Mouse (Mus musculus) liver (tissue): ENCODE measurements around the gene Tead3.
A peak's percentile ranks its signal among the peaks of the same experiment; 100 is the strongest.

Source experiments
- DNase-seq: peaks from one replicate; pipeline ENCODE4 v3.0.0-alpha.2; 2020; ENCODE audit warnings: mixed read lengths

The Tead3 gene

DNA sequence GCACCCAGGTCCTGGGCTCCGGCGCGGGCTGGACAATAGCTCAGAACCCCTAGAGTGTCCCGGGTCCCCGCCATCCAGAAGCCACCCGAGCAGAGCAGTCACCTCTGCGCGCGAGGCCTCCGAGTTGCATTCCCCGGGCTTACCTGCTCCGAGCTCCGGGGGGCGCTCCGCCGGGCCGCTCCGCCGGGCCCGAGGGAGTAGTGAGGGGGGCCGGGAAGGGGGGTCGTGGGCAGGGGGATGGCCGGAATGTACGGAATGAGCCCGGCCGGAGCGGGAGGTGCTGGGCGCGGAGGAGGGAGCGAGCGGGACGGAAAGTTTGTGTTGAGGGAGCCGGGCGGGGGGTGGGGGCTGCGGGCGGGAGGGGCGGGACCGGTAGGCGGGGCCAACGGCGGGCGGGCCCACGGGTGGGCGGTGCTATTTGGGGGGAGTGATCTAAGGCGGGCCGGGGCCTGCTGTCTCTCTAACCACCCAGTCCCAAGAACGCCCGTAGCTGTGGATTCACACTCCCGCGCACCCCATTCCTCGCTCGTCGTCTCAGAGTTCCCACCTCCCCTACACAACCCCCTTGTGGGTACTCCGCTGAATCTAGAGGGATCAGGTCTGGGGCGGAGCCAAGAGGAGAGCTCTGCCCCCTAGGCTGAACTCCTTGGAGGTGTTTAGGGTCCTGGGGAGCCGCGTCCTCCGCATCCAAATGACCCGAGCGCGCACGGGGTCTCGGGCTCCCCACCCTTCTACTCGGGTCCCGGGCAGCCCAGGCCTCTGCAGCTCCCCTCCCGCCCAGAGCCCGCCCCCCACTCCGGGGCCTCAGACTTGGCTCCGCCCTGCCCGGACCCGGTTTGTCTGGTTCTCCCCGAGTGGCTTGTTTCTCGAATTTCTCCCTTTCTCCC, at the start of gene Tead3:
Gene Tead3 (minus strand): TSS at position 352 of the 887 bp plus-strand sequence.
- peak; percentile 86 for DNase-seq

DNA sequence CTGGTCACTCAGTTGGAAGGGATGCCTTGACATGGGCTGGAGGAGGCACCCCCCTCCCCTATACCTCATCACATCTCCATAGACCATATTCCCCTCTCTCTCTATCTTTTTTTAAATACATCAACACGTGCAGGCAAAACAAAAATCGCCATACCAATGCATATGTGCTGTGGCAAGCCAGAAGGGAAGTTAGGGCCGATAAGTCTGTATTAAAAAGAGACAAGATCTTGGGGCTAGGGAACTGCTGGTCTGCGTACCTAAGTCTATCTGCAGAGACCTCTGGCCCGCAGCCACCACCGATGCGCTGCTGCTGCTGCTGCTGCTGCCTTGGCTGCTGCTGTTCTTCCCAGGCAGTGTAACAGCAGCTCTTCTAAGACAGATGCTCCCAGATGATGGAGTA, 44.4 kb upstream of the Tead3 start:
- DNase-seq: no peak

DNA sequence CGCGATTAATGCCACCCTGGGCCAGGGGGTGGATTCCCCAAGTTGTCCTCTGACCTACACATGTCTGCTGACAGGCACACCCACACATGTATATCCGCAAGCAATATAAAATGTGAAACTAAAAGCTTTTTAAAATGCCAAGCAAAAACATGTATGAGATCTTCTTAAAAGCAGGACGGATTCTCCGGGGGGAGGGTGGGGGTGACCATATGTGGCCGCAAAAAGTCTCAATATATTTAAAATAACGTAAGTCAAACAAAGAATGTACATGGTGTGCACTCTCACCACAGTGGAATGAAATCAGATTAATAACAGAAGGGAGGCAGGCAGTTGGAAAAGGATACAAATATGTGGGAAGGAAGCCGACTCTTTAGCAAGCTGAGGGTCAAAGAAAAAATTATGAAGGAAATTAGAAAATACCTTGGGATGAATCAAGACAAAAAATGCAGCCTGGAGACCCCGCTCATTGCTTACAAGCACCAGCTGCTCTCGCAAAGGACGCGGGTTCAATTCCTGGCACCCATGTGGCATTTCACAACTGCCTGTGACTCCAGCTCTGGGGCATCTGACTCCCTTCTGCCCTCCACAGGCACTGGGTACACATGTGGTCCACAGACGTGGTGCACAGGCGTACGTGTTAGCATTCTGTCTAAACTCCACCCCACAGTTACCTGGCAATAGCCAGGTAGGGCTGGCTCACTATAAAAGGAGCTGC, 43.6 kb upstream of the Tead3 start:
- no peak for DNase-seq

DNA sequence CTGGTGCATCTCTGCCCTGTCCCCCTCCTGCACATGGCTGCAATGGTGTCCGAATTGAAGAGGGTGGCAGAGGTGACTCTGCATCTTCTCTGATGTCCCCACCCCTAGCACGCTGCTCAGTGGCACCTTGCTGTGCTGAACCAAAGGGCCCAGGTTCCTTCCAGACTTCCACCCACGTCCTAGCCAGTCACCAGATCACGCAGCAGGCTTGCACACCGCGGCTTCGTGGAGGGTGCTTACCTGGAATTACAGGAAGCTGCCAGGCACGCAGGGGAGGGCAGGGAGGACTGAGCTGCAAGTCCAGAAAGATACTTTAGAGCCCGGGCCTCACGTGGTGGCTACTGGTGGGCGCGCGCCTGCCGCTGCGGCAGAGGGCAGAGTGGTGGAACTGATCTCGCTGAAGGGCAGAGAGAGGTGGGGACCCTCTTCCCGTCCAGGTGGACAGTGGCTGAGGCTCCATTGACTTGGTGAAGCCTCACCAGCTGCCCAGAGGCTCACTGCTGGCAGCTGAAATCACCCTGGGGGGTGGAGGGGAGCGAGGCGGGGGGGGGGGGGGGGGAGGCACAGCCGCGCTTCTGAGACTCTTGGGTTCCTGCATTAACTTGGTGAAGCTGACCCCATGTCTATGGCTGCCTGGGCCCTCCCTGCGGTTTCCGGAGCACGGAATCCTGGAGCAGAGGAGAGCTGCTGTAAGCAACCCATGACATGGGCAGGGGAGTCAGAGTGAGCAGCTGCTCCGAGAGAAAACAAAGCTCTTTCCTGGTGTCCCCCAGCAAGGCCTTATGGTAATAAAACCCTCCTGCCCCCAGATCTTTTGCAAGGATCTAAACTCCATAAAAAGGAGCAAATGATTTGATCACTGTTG, 41.2 kb upstream of the Tead3 start:
- peak; percentile 26 for DNase-seq

DNA sequence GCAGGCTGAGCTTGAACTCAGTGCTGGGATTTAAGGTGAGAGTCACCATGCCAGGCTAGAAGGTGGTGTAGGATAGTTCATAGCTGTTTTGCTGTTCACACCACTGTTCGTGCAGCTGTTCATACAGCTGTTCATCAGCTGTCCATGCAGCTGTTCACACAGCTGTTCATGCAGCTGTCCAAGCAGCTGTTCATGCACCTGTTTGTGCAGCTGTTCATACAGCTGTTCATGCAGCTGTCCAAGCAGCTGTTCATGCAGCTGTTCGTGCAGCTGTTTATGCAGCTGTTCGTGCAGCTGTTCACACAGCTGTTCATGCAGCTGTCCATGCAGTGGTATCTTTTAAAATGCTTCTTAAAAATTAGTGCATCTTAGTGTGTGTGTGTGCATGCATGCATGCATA, 37.9 kb upstream of the Tead3 start:
- no peak for DNase-seq

DNA sequence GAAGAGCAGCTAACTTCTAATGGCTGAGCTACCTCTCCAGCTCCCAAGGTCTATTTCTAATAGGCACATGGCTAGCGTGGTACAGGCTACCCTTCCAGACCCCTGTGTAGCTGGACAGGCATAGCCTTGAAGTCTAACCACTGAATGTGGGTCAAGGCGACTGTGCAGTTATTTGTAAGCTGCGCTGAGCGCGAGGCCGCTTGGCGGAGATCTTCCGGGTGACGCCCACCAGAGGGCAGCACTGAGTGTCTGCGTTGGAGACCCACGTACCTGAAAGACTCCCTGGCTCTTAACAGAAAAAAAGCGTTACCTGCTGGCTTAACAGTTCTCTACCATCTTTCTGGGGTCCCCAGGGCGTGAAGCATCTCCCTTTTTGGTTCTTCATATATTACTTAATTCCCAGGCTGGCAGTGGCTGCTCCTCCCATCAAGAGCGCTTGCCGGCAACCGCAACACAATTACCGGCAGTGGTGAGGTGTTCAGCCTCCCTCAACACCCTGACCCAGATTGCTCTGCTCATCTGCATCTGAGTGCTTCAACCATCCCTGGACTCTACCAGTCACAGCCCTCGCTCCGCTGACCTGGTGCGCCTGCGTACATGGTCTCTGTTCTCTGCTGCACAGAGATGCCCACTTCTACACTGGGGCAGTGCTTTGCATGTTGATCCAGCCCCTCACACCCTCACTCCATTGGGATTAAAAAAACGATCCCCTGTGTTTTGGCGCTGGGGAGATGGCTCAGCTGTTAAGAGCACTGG, 35.7 kb upstream of the Tead3 start:
- DNase-seq: peak; percentile 78

DNA sequence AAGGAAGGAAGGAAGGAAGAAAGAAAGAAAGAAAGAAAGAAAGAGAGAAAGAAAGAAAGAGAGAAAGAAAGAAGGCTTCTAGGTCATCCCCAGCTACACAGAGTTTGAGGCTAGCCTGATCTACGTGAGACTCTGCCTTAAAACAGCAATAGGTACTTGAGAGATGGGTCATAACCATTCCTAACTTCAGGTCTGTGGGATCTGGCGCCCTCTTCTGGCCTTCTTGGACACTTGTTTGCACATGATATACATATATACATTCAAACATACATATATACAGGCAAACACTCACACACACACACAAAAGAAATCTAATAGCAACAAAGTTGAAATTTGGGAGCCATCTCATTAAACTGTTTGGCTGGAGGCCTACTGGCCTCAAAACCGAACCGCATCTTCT, 33.7 kb upstream of the Tead3 start:
- DNase-seq: peak; percentile 39

DNA sequence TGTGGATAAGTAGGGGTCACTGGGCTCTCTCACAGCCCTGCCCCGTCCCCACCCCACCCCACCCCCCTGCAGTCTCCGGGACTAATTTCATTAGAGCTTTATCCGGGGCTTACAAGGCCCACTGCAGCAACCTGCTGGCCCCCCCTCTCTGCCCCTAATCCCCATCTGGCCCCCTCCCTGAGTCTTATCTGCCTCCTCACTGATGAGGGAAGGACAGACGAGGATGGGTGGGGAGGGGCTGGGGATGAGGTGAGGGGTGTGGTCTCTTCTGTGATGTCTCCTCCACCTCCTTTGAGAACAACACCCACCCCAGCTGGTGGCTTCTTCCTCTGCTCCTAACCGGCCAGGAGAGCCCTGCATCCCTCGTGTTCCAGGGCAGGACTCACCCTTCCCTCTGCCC, 29.6 kb upstream of the Tead3 start:
- no peak for DNase-seq

DNA sequence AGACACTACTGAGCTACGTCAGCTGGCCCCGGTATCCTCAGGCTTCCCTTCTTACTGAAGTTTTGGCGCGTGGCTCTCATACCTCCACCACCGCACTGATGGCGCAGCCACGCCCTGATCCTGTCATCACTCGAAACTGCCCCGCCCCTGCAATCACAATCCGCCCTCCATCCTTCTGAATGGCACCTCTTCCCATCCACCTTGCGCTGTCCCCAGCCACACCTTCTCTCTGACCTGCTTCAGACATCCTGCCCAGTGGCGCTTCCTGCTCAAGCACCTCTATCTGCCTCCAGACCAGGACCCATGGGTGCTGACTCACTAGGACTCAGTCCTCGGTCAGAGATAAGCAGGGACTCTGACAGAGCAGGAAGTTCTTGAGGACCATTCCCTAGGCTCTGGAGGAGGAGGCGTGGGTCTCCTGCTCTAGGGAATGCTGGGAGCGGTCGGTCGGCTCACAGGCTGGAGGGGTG, 25.0 kb upstream of the Tead3 start:
- peak; percentile 20 for DNase-seq

DNA sequence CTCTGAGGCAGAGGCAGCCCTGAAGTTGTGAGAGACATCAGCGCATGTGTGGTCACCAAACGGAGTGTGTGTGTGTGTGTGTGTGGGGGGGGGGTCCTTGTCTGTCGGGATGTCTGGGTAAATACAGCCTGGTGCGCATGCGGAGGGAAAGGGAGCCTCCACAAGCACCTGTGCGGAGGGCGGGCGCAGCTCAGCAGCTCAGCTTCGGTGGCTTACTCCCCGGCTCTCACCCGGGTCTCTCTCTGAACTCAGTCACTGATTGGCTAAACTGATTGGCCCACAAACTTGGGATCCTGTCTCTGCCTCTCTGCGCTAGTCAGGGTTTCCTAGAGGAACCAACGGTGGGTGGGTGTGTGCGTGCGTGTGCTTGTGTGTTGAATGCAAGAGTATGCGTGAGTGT, 23.9 kb upstream of the Tead3 start:
- no peak for DNase-seq

DNA sequence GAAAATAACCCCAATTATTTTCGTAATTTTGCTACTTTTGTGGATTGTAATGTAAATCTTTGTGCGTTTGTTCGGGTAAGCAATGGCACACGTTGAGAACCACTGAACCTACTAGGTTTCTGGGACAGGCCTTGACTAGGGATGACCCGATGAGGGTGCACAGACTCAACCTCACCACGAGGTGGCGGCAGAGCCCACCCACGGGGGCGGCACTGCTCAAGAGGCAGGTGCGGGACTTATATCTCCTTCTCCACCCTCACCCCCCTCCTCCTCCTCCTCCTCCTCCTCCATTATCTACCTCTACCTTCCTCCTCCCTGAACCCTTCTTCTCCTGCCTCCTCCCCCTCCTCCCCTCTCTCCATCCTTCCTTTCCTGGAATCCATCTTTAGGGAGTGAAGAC, 23.2 kb upstream of the Tead3 start:
- DNase-seq: peak; percentile 70

DNA sequence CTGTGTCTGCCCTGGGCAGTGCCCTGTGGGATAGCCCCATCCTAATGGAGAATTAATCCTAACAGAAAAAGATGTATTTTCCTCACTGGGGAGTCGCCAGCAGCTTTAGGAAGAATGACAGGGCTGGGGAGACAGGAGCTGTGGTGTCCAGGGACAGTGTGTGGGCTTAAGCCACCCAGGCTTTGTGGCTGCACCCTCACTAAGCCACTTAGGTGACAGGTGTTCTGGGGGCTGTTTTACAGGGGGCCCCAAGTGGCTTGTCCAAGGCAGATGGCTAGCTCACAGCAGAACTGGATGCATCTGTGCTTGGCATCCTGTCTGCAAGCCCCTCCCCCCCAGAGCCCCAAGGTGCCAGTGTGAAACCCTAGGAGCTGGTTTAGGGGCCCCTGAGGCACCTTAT, 21.3 kb upstream of the Tead3 start:
- no peak for DNase-seq

DNA sequence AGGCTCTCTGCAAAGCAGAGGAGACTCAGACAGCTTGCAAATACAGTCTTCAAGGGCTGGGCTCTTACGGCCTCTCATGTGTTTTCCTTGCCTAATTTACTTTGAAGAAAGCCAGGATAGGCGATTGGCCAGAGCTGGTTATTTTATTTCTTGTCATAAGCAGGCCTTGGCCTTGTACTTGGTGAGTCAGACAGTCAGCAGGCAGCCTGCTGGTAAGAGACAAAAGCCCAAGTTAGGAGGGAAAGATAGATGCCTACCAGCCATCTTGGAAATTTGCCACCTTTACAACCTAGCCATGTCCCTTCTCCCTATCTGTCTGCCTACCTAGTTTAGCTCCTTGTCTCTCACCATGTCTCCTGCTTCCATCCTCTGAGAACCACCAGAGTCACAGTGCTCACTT, 20.7 kb upstream of the Tead3 start:
- DNase-seq: no peak

DNA sequence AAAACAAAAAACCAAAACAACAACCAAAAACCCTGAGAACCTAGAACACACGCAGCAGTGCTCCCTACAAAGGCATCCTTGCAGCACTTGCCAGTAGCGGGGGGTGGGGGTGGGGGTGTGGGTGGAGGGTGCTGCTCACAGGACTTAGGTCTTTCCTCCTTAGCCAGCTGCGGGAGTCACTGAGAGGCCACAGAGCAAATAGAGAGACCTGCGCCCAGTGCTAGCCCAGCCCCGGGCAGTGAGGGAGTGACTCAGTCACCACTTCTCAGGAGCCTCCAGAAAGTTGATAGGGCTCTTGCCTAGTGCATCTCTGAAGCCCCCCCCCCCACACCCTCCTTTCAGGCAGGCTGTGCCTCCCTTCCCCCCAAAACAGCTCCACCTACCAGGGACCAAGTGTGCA, 18.4 kb upstream of the Tead3 start:
- no peak for DNase-seq

DNA sequence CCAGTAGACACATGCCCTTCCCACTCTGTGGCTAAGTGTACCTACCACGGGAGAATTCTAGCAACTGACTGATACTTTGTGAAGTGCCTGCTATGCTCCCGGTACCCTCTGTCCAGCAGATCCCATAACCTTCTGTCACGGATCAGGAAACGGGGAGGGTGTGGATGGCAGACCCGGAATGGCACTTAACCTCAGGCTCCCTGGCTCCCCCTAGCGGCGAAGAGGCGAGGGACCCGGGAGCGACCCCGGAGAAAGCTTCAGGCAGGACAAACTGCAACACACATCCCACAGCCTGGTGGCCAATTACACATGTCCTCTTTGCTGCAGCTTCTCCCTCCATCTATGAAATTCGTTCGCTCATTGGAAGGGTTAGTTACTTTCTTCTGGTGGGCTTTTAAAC, 17.8 kb upstream of the Tead3 start:
- DNase-seq: peak; percentile 85

DNA sequence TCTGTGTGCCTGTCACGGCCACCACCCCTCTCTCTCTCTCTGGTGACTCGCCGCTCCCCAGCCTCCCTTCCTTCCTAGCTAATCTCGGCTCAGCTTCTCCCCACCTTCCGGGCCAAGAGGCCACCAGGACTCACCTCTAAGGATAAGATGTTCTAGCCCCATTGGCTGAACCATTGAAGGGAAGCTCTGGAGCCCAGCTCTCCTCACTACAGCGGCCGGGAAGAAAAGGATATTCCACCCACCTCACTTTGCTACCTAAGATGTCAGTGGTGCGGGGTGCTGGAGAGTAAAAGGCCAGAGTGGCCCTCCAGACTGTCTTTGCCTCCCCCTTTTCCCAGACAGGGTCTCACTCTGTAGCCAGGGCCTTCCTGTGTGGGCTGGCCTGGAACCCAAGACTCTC, 14.5 kb upstream of the Tead3 start, which contains the start of gene Tulp1:
Gene Tulp1 (minus strand): TSS at position 101 of the 400 bp plus-strand sequence.
- DNase-seq: no peak

DNA sequence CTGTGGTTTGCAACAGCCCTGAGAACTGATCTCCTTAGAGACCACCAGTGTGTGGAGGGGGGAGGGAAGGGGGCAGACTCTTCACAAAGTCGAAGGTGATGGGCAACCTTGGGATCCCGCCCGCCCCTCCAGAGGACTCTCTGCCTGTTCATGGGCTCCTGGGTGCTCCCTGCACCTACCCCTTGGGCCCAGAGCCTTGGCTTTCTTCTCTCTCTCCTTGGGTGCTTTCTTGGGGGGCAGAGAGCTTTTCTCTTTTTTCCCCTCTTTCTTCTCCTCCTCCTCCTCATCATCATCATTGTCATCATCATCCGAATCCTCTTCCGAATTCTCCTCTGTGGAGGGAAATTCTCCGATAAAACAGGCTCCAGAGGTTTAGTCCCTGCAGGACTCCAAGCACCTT, 12.9 kb upstream of the Tead3 start:
- DNase-seq: no peak

DNA sequence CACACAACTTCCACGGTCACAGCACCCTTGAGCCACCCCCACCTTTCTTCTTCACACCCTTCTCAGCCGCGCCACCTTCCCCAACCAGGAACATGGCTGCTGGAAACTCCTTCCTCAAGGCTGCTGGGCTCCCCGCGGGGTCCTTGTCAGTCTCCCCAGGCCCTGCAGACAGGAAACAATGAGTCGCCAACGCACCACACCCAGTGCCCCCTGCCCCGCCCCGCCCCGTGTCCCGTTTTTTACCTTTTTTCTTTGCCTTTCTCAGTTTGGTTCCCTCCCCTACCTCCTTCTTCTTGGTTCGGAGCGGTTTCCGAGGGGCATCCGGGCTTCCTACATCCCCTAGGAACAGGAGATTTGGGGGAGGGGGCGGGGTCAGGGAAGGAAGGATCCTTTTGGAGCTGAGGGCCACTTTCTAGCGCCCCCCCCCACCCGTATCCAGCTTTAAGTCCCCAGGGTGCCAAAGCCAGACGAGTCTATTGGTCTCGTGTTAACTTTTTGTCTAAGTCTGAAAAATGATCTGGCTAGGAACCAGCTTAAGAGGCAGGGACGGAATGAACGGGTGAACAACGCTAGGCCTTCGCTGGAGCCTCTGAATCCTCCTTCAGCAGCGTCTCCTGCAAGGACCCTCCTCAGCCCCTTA, 12.2 kb upstream of the Tead3 start:
- DNase-seq: no peak

DNA sequence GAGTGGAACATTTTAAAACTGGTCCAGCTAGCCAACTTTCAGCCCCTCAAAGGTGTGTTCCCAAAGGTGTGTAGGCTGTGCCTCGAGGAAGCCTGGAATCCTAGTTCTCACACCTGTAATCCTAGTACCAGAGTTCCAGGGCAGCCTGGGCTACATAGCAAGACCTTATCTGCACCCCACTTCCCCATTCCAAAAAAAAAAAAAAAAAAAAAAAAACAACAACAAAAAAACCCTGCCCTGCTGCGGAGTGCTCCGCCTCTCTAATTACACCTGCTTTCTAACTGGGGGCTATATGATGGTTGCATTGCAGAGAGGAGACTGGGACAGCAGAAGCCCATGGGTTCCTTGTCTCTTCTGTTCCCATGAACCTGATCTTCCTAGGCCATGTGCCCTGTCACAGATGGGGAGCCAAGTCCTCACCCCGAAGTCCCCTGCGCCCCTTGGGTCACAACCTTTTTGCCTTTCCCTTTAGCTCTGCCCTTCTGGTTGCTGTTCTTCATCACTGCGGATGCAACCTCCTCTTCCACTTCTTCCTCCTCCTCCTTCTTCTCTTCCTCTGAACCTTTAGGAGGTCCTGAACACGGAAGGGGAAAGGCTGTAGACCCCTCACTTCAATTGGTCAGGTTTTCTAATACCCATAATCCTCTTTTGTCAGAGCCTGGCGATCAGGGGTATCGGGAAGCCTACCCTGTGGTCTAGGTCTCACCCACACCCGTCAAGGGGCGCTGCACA, 11.5 kb upstream of the Tead3 start:
- no peak for DNase-seq

DNA sequence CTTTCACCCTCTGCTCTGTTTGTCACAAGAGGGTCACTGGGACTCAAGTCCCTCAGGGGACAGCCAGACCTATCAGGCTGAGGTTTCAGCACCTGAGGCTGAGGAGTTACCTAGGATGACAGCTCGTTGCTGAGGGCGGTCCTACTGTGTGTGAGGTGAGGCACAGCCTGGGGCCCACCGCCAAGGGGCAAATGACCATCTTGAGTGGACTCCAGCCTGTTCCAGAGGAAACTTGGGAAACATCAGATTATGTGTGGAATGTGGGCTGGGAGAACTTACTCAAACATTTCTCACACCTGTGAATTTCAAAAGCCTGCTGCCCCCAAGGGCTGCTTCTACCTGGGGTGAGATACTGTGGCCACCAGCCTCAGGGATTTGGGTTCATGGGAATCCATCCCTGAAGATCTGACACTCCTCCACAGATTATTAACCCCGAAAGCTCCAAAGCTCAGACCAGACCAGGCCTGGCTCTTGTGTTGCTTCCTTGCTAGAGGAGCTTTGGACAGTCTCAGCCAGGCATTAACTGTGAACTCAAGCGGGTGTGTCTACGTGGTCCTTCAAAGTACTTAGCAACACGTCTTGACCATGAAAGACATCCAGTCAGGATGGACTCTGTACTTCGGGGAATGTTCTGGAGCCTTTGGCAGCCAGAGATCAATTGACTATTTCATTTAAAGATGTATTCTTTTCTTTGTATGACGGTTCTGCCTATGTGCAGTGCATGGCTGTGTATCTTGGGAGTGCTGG, 10.1 kb upstream of the Tead3 start:
- no peak for DNase-seq
